Mouse (Mus musculus) brain, embryonic 14.5 days (tissue): ENCODE measurements around the gene Nr1d2.
"Not testable (repeated sequence)": the region's sequence is repeated elsewhere in the genome, so short reads cannot be mapped to it uniquely, and the experiment has no call there.

Source experiments
- CTCF ChIP-seq: fragments of 200-500 bp; IDR thresholded peaks from 2 replicates; pipeline ENCODE4 v1.5.1; 2012; ENCODE audit warnings: inconsistent platforms, mild to moderate bottlenecking, moderate library complexity, borderline replicate concordance; ENCODE audit not compliant: insufficient read depth, insufficient read length; ENCODE audit errors: extremely low read depth
- POLR2A ChIP-seq: fragments of 200-500 bp; IDR thresholded peaks from 2 replicates; pipeline ENCODE4 v1.6.1; 2012; ENCODE audit warnings: mild to moderate bottlenecking, inconsistent platforms, borderline replicate concordance; ENCODE audit not compliant: poor library complexity, insufficient read depth, insufficient read length, severe bottlenecking; ENCODE audit errors: extremely low read depth

DNA sequence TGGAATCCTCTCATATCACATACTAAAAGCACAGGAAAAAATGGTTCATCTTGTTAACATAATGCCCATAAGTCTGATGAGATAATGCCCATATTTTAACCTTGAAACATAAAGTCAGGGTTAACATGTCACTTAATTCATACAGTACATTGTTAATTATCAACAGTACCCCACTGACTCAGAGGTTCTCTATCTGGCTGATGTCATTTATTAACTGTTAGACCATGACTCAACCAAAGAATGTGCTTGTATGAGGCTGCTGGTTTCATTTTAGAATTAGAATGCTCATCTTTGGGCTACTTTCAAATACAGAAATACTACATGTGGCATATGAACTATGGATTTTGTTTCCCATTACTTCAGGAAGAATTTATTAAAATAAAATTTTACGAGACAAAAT lies 34.6 kb downstream of the Nr1d2 start:
- TF ChIP-seq CTCF, POLR2A: not testable (repeated sequence)
